Mouse (Mus musculus): ENCODE measurements around the gene Cbll1. TPM values are rescaled to one million over a fixed set of nuclear protein-coding genes. Genes with fewer than 3 reads are reported as not detected.
"Not testable (repeated sequence)": the region's sequence is repeated elsewhere in the genome, so short reads cannot be mapped to it uniquely, and the experiment has no call there.

Cbll1 gene
- polyA plus RNA-seq, 1 experiment from 2014 or later: 18.1 TPM

DNA sequence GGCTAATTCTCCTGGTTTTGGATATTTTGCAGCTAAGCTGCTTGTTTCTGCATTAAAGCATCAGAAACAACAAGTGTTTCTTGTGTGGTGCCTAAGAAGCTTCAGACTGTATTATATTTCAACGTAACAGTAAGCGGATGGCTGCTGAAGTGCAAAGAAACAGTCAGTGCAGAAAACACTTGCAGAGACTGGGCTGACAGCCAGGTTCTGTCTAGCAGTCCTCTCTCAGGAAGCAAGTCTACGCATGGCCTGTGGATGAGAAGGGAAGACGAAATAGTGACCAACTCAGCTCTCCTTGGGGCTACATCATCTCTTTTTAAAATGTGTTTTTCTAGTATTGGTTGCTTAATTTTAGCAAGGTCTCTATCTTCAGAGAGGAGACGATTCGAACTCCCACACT is 20.7 kb upstream of the Cbll1 start:
- Histone ChIP-seq H3K27me3 (no peaks in the 10 kb centered on the region), H3K4me1 (replicated peaks) (no peaks in the 10 kb centered on the region), H3K36me3 (no peaks in the 10 kb centered on the region), H3K4me2 (no peak overlapping the region), H3K27ac (replicated peaks) (no peak overlapping the region), H3K9me3 (no peaks in the 10 kb centered on the region), H3K4me3 (no peak overlapping the region), H3K9ac (no peak overlapping the region)
- 85% methylated on average over 6 of the region's 6 CpGs for WGBS
- ATAC-seq (ENCODE audit: low read depth): no peak

DNA sequence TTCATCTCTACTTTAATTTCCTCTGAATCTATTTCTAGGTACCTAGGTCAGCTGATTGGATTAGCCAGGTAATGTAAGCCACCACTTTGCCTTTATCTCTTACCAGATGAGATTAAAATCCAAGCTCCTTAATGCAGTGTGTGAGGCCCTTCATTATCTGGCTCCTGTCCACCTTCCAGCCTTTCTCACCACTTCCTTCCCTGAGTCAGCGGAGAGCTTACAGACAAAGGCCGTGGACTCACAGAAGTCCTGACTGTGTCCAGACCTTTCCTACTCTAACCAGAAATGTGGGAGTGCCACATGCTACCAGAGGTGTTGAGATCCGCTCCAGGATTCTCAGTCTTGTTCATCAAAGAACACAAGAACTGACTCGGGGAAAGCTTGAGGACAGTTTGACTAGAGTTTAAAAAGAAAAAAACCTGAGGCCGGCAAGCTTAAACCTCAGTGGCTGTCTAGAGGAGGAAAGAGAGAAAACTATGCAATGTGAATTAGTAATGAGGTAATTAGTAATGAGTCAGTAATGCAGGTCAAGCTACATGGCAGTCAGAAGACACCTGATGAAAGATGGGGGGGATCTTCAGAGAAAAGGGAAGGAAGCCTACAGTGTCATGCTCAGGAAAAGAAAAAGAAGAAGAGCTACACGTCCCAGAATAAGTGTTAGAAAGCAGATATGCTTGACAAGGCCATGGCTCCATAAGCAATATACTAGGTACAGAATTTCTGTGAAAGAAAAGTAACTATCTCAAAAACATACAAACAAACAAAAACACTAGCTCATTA is 14.5 kb upstream of the Cbll1 start:
- WGBS: 88% methylated on average over 6 of the region's 6 CpGs
- no peak for ATAC-seq (ENCODE audit: low read depth)
- Histone ChIP-seq H3K4me1 (replicated peaks) (no peaks in the 10 kb centered on the region), H3K4me3 (no peak overlapping the region), H3K27ac (replicated peaks) (no peak overlapping the region), H3K36me3 (no peaks in the 10 kb centered on the region), H3K27me3 (no peaks in the 10 kb centered on the region), H3K9ac (no peak overlapping the region), H3K9me3 (no peaks in the 10 kb centered on the region), H3K4me2 (no peak overlapping the region)

DNA sequence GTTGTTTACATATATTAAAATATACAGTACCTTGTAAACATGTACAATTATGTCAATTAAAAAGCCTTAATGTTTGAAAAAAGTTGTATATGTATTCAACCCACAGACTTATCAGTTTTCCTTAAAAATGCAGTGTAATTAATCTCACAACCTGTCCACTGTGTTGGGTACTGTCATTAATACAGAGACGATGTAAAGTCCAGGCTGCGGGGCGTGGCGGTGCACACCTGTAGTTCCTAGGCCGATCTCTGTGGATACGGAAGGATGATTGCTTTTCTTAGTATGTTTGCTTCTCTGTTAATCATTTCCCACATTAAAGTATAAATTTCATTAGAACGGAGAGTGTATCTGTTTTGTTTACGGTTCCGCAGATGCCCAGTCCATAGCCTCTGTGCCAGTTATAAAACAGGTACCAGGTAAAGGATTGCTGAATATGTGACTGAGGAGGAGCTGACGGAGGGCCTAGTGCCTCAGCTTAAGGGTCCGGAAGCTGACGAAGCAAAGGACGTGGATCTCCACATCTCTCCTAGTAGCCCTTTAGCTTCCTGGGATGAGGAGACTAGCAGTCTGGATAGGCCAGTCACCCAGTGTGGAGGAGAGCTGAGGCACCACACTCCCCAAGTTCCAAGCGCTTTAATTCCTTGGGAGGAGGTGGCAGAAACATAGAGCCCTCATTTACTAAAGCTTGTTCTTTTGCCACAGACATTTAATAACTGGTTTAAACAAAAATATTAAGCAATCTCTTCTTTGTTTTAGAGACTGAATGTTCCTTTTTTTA is 13.4 kb upstream of the Cbll1 start:
- Histone ChIP-seq H3K27ac (replicated peaks) (no peak overlapping the region), H3K4me2 (no peak overlapping the region), H3K4me1 (replicated peaks) (no peaks in the 10 kb centered on the region), H3K27me3 (no peaks in the 10 kb centered on the region), H3K9ac (no peak overlapping the region), H3K4me3 (no peak overlapping the region), H3K9me3 (no peaks in the 10 kb centered on the region), H3K36me3 (no peaks in the 10 kb centered on the region)
- 90% methylated on average over 14 of the region's 14 CpGs for WGBS
- no peak for ATAC-seq (ENCODE audit: low read depth)

DNA sequence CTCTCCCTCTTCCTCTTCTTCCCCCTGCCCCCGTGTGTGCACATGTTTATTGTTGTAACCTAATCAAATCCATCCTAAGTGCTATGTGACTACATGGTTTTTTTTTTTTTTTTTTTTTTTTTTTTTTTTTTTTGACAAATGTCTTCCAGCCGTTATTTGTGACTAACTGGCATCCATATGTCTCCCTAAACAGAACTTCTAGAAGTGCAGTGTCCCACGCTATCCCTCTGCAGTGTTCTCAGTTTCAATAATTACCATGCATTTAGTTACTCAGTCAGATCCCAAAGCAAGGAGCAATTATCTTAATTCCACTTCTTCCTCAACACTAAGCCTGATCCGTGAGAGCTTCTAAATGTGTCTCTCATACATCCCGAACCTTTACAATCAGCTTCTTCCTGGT is 11.8 kb upstream of the Cbll1 start:
- Histone ChIP-seq H3K4me2 (no peak overlapping the region), H3K4me1 (replicated peaks) (no peaks in the 10 kb centered on the region), H3K36me3 (no peaks in the 10 kb centered on the region), H3K9ac (no peak overlapping the region), H3K9me3 (no peaks in the 10 kb centered on the region), H3K4me3 (no peak overlapping the region), H3K27me3 (no peaks in the 10 kb centered on the region), H3K27ac (replicated peaks) (no peak overlapping the region)
- ATAC-seq (ENCODE audit: low read depth): no peak
- WGBS: 79% methylated on average over 4 of the region's 5 CpGs

DNA sequence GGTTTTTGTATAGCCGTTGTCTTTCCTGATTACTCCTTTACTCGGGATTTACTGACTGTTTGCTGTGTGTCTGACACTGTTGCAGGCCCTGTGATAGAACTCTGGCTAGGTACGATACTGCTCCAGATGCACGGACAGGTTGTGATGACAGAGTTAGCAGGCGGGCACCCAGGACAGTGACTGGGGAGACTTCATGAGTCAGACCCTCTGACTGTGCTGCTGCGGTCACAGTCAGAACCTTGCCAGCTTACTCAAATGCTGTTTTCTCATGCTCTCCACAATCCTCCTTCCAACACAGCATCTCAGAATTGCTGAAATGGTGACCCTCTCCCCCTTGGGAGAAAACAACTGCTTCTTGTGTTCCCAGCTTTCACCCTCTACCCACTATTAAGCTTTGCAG is 9.1 kb upstream of the Cbll1 start:
- H3K27me3 ChIP-seq: no peaks in the 10 kb centered on the region
- no peak for ATAC-seq (ENCODE audit: low read depth)
- no peak overlapping the region for H3K4me3 ChIP-seq
- no peak overlapping the region for H3K27ac ChIP-seq (replicated peaks)
- no peak overlapping the region for H3K4me2 ChIP-seq
- H3K36me3 ChIP-seq: no peaks in the 10 kb centered on the region
- H3K9me3 ChIP-seq: no peaks in the 10 kb centered on the region
- H3K4me1 ChIP-seq (replicated peaks): 0 out of 2 replicates have a peak, but pooled peaks cover 4% of the 10 kb centered on the region
- 85% methylated on average over 6 of the region's 6 CpGs for WGBS
- H3K9ac ChIP-seq: no peak overlapping the region

DNA sequence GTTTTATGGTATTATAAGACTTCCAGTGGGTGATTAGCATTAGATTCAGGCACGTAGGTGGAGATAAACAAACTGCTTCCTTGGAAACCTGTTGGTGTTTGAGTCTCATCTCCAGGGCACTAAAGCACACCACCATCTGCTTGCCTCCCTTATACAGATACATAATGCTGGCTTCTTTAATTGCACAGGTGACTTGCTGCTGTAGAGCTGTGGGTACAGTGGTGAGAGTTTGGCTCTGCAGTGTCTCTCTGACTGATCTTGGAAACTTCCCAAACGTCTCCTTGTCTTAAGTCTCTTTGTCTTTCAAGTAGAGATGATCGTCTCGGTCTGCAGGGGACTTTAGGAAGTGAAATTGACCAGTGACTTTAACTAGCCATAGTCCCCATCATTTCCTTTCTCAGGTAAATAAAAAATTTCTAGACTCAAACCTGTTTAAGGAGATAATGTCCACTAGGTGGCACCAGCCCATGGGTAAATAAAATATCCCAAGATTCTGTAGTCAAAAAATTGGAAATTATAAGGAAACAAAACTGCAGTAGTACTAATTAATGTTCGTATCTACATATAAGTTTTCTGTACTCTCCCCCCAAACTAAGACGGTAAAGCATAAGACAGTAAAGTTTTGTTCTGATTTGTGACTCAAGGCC is 8.4 kb upstream of the Cbll1 start:
- WGBS: 49% methylated on average over 6 of the region's 6 CpGs
- Histone ChIP-seq H3K27me3 (no peaks in the 10 kb centered on the region), H3K27ac (replicated peaks) (no peak overlapping the region), H3K36me3 (no peaks in the 10 kb centered on the region), H3K9ac (no peak overlapping the region), H3K4me1 (replicated peaks) (0 out of 2 replicates have a peak, but pooled peaks cover 4% of the 10 kb centered on the region), H3K4me2 (no peak overlapping the region), H3K4me3 (no peak overlapping the region), H3K9me3 (no peaks in the 10 kb centered on the region)
- no peak for ATAC-seq (ENCODE audit: low read depth)

DNA sequence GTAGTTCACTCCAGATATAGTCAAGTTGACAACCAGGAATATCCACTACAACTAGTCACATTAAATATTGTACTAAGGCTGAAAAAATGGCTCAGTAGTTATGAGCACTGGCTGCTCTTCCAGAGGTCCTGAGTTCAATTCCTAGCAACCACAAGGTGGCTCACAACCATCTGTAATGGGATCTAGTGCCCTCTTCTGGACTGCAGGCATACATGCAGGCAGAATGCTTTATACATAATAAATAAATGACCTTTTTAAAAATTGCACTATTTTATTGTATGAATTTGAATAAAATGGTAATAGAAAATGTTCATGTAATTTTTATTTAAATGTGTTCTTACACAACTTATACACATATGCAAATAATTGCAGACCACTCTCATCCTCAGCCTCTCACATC is 3.8 kb upstream of the Cbll1 start:
- no peak overlapping the region for H3K27ac ChIP-seq (replicated peaks)
- ATAC-seq (ENCODE audit: low read depth): no peak
- no peak overlapping the region for H3K4me3 ChIP-seq
- H3K36me3 ChIP-seq: no peaks in the 10 kb centered on the region
- no peaks in the 10 kb centered on the region for H3K9me3 ChIP-seq
- no peaks in the 10 kb centered on the region for H3K27me3 ChIP-seq
- H3K4me2 ChIP-seq: no peak overlapping the region
- peaks cover 19% of the 10 kb centered on the region for H3K4me1 ChIP-seq (replicated peaks)
- no peak overlapping the region for H3K9ac ChIP-seq

DNA sequence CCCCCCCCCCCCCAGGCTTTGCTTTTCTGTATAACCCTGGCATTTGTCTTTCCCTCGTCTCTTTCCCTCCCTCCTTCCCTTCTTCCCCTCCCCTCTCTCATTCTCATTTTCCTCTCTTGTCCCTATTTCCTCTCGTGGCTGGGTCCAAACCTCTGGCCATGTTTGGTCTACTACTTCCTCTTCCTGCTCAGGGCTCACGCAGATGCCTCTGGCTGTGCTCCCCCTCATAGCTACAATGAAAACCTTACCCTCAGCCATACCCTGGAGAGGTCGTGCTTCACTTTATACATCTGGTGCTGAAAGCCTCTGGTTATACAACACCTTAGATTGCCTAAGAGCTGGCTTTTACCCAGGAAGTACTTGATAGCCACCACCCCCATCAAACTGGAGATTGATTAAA is 1.9 kb upstream of the Cbll1 start:
- 72% methylated on average over 4 of the region's 4 CpGs for WGBS
- Histone ChIP-seq H3K4me1 (replicated peaks) (peaks cover 29% of the 10 kb centered on the region), H3K36me3 (no peaks in the 10 kb centered on the region), H3K9ac (no peak overlapping the region), H3K27ac (replicated peaks) (no peak overlapping the region), H3K4me3 (no peak overlapping the region), H3K9me3 (no peaks in the 10 kb centered on the region), H3K27me3 (no peaks in the 10 kb centered on the region), H3K4me2 (no peak overlapping the region)
- ATAC-seq (ENCODE audit: low read depth): no peak

DNA sequence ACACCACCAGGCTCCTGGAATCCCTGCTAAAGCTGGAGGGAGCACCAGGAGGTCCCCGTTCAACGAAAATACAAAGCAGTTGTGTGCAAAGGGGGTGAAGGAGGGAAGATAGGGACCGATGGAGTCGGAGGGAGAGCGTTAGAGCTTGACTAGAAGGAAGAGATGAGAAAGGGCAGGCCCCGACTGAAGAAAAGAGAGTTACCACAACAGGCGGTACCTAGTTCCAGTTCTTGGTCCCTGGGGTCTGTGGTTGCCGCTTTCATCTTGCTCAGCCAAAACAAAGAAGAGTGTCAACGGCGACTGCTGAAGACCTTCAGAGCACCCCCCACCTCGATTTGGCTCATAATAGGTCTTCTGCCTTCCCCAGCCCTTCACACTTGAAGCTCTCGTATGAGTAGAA is 780 bp upstream of the Cbll1 start:
- Histone ChIP-seq H3K4me1 (replicated peaks) (peaks cover 29% of the 10 kb centered on the region), H3K27me3 (no peaks in the 10 kb centered on the region), H3K9ac (peak overlapping the region; percentile 89), H3K27ac (replicated peaks) (peak overlapping the region; percentile 96), H3K36me3 (no peaks in the 10 kb centered on the region), H3K4me3 (peak overlapping the region; percentile 79), H3K4me2 (peak overlapping the region; percentile 87), H3K9me3 (no peaks in the 10 kb centered on the region)
- ATAC-seq (ENCODE audit: low read depth): no peak; the same call in 1 of the 2 replicates
- WGBS: 2% methylated on average over 12 of the region's 12 CpGs

DNA sequence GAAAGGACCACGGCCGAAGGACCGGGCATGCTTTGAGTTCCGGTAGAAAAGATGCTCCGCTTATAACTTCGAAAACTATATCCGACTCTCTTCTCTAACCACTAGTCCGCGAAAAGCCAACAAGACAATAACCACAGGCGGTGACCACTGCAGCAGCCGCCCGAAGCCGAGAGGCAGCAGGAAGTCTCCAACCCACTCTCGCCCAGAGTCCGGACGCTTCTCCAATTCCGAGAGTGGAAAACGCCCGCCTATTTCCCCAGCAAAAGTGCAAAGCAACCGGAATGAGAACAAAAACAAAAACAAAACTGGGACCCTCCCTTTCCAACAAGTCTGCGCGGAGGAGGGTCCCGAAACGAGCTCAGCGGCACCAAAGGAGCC is 491 bp downstream of the Cbll1 start:
- H3K4me2 ChIP-seq: peak overlapping the region; percentile 87
- peak overlapping the region; percentile 96 for H3K27ac ChIP-seq (replicated peaks)
- no peaks in the 10 kb centered on the region for H3K27me3 ChIP-seq
- WGBS: 1% methylated on average over 25 of the region's 25 CpGs
- peak overlapping the region; percentile 79 for H3K4me3 ChIP-seq
- H3K9me3 ChIP-seq: no peaks in the 10 kb centered on the region
- peaks cover 6% of the 10 kb centered on the region for H3K36me3 ChIP-seq
- H3K9ac ChIP-seq: peak overlapping the region; percentile 89
- peaks cover 25% of the 10 kb centered on the region for H3K4me1 ChIP-seq (replicated peaks)
- peak; percentile 14 for ATAC-seq (ENCODE audit: low read depth)

DNA sequence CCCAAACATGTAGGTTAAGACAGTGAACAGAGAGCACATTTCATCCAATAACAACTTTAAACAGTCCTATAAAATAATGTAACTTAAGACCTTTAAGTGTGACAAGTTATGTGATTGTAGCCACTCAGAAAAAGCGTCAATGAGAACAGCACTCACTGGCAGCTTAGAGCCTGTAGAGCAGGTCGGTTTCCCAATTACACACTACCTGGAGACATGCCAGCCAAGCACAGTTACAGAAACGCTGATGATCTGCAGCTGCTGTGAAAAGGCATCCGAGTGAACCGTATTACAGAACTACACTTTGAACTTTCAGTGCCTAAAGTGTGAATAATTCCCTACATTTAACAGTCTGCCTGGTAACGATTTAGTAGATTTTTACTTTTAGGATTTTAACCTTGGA is 13.0 kb downstream of the Cbll1 start:
- no peak for ATAC-seq (ENCODE audit: low read depth)
- H3K4me3 ChIP-seq: no peak overlapping the region

DNA sequence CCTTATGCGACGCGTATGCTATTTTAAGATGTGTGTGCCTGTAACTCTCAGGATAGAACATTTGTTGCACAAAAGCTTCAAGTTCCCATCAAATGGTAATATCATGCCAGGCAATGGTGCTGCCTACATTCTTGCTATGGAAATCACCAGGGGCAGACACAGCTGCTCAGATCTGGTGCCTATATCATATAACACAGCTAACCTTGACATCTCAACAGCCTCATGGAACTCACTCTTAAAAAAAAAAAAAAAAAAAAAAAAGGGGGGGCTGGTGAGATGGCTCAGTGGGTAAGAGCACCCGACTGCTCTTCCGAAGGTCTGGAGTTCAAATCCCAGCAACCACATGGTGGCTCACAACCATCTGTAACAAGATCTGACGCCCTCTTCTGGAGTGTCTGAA is 21.2 kb downstream of the Cbll1 start:
- not testable (repeated sequence) for H3K27ac ChIP-seq (replicated peaks); H3K4me3 ChIP-seq; H3K4me1 ChIP-seq (replicated peaks); H3K4me2 ChIP-seq; H3K9ac ChIP-seq; H3K9me3 ChIP-seq; H3K27me3 ChIP-seq; ATAC-seq (ENCODE audit: low read depth); H3K36me3 ChIP-seq
- WGBS: 90% methylated on average over 4 of the region's 6 CpGs

More for the DNA sequence above, 13.0 kb downstream of the Cbll1 start:
- Histone ChIP-seq H3K9ac (no peak overlapping the region), H3K4me2 (no peak overlapping the region), H3K9me3 (no peaks in the 10 kb centered on the region), H3K27me3 (no peaks in the 10 kb centered on the region), H3K4me1 (replicated peaks) (no peaks in the 10 kb centered on the region), H3K36me3 (peaks cover 43% of the 10 kb centered on the region), H3K27ac (replicated peaks) (no peak overlapping the region)
- 80% methylated on average over 6 of the region's 6 CpGs for WGBS

All from neural tube, embryonic 13.5 days (tissue).